Mouse (Mus musculus) adrenal gland, adult 2 months (tissue): ENCODE data around the gene Taar7f. TPM values are rescaled to one million over a fixed set of nuclear protein-coding genes. Genes with fewer than 3 reads are reported as not detected.

Source experiments
- polyA plus RNA-seq: library from polyadenylated mRNA; depleted of rRNA; stranded (reverse); fragments of >200 nt; gene quantifications from 2 replicates; pipeline ENCODE4 v1.2.3, GENCODE M21; 2012; rRNA removed
- total RNA-seq, 2 experiments: library from RNA; stranded (reverse); gene quantifications; 2 replicates each; pipeline ENCODE4 v1.2.3; 2021

Taar7f gene
- total and polyA plus RNA-seq, 3 experiments: not detected

Other genes with a start within 250 kb of the Taar7f start
- gene Vnn3, start 198.0 kb upstream of the Taar7f start, total RNA-seq: 10 to 100 TPM in 1 of 2 experiments, 1 to 10 TPM in 1; 6.1 to 57.5 TPM
- 20.1 and 46.8 TPM in 2 replicates for gene Vnn3, start 198.0 kb upstream of the Taar7f start, polyA plus RNA-seq
- gene Vnn1, start 154.8 kb upstream of the Taar7f start, total RNA-seq: 10 to 100 TPM; 22.7 to 49.8 TPM
- gene Vnn1, start 154.8 kb upstream of the Taar7f start, polyA plus RNA-seq: 13.8 and 19.2 TPM in 2 replicates
- not detected for gene Taar1, start 129.2 kb upstream of the Taar7f start, total RNA-seq
- gene Taar1, start 129.2 kb upstream of the Taar7f start, polyA plus RNA-seq: not detected in 2 replicates
- not detected for gene Taar2, start 110.9 kb upstream of the Taar7f start, total RNA-seq
- not detected in 2 replicates for gene Taar2, start 110.9 kb upstream of the Taar7f start, polyA plus RNA-seq
- gene Taar3, start 100.0 kb upstream of the Taar7f start, total RNA-seq: not detected
- gene Taar3, start 100.0 kb upstream of the Taar7f start, polyA plus RNA-seq: not detected in 2 replicates
- gene Taar4, start 89.0 kb upstream of the Taar7f start, total RNA-seq: not detected
- not detected in 2 replicates for gene Taar4, start 89.0 kb upstream of the Taar7f start, polyA plus RNA-seq
- gene Taar5, start 78.8 kb upstream of the Taar7f start, total RNA-seq: not detected
- gene Taar5, start 78.8 kb upstream of the Taar7f start, polyA plus RNA-seq: not detected in 2 replicates
- gene Taar6, start 63.9 kb upstream of the Taar7f start, total RNA-seq: not detected
- not detected in 2 replicates for gene Taar6, start 63.9 kb upstream of the Taar7f start, polyA plus RNA-seq
- gene Taar7a, start 56.0 kb upstream of the Taar7f start, total RNA-seq: not detected
- gene Taar7a, start 56.0 kb upstream of the Taar7f start, polyA plus RNA-seq: not detected in 2 replicates
- not detected for gene Taar7b, start 49.6 kb upstream of the Taar7f start, total RNA-seq
- gene Taar7b, start 49.6 kb upstream of the Taar7f start, polyA plus RNA-seq: not detected in 2 replicates
- gene Taar7d, start 22.3 kb upstream of the Taar7f start, total RNA-seq: not detected
- not detected in 2 replicates for gene Taar7d, start 22.3 kb upstream of the Taar7f start, polyA plus RNA-seq
- gene Taar7e, start 11.9 kb upstream of the Taar7f start, total RNA-seq: not detected
- not detected in 2 replicates for gene Taar7e, start 11.9 kb upstream of the Taar7f start, polyA plus RNA-seq
- gene Taar8a, start 27.0 kb downstream of the Taar7f start, total RNA-seq: not detected
- not detected in 2 replicates for gene Taar8a, start 27.0 kb downstream of the Taar7f start, polyA plus RNA-seq
- not detected for gene Taar8b, start 42.8 kb downstream of the Taar7f start, total RNA-seq
- not detected in 2 replicates for gene Taar8b, start 42.8 kb downstream of the Taar7f start, polyA plus RNA-seq
- not detected for gene Taar8c, start 52.4 kb downstream of the Taar7f start, total RNA-seq
- gene Taar8c, start 52.4 kb downstream of the Taar7f start, polyA plus RNA-seq: not detected in 2 replicates
- not detected for gene Taar9, start 60.0 kb downstream of the Taar7f start, total RNA-seq
- not detected in 2 replicates for gene Taar9, start 60.0 kb downstream of the Taar7f start, polyA plus RNA-seq
- 100 to 1,000 TPM; 115 to 182 TPM for gene Stx7, start 99.8 kb downstream of the Taar7f start, total RNA-seq
- 48.7 and 66.3 TPM in 2 replicates for gene Stx7, start 99.8 kb downstream of the Taar7f start, polyA plus RNA-seq
- under 1 TPM in 1 of 2 experiments, not detected in 1; 0.10 TPM for gene Moxd1, start 174.0 kb downstream of the Taar7f start, total RNA-seq
- 0.61 and 1.7 TPM in 2 replicates for gene Moxd1, start 174.0 kb downstream of the Taar7f start, polyA plus RNA-seq